Mouse (Mus musculus) cortical plate, adult 2 months (tissue): Measurements from ENCODE around the gene Plgrkt.

Experiments used
- CTCF ChIP-seq: fragments of 200-500 bp; IDR thresholded peaks from 2 replicates; pipeline ENCODE4 v1.5.1; 2011; ENCODE audit warnings: mild to moderate bottlenecking, control low read depth, low read length; ENCODE audit not compliant: insufficient read depth; ENCODE audit errors: extremely low read depth
- POLR2A ChIP-seq: fragments of 200-500 bp; IDR thresholded peaks from 2 replicates; pipeline ENCODE4 v1.6.1; 2011; ENCODE audit warnings: mild to moderate bottlenecking, low read length, control low read depth; ENCODE audit not compliant: insufficient read depth; ENCODE audit errors: extremely low read depth

GRCm38 (mm10) chr19:29354895-29355877 lies 12.0 kb downstream of the Plgrkt start:
- TF ChIP-seq POLR2A (no peak), CTCF (peak; percentile 94)
